ENCODE assay signal across 13 mouse cellular contexts in genomic region chr2:44474653-44475052, GRCm38 (mm10).
DNase-seq lines count a peak whose midpoint lies in the region; ATAC-seq and TF ChIP-seq lines count a peak whose summit lies in the region.
"Had no signal": no experiment of that assay in that cellular context is flagged by ENCODE, and none has a peak within 500 bp of the region (broad histone marks: within the 10 kb centered on the region; RNA-seq: fewer than 3 reads in every experiment).

No protein-coding gene starts in this region.

- H3K36me3 ChIP-seq in forebrain, embryonic 15.5 days = no peaks in the 10 kb centered on the region
- H3K36me3 ChIP-seq in midbrain, postnatal 0 days (ENCODE audit: insufficient read depth, low read length) = no peaks in the 10 kb centered on the region
- H3K36me3 ChIP-seq: G1E; lung, embryonic 15.5 days had no signal

- intact Hi-C loops in left cerebral cortex, postnatal 4 days (cut with DNase I) = loop anchor here (10.0 kb wide), 1 partner anchor 450 kb away; the partner anchor contains the start of gene Gtdc1

- H3K9me3 ChIP-seq in forebrain, embryonic 15.5 days = no peaks in the 10 kb centered on the region
- no peaks in the 10 kb centered on the region for H3K9me3 ChIP-seq in midbrain, postnatal 0 days (ENCODE audit: low read length)
- H3K9me3 ChIP-seq: G1E; lung, embryonic 15.5 days had no signal

- no peak overlapping the region for H3K4me2 ChIP-seq in forebrain, embryonic 15.5 days (replicated peaks)
- H3K4me2 ChIP-seq in midbrain, postnatal 0 days (ENCODE audit: low read depth, low read length, poor library complexity, severe bottlenecking) = no peak overlapping the region
- H3K4me2 ChIP-seq: lung, embryonic 15.5 days had no signal

- H3K9ac ChIP-seq in forebrain, embryonic 15.5 days (replicated peaks) = no peak overlapping the region
- H3K9ac ChIP-seq in midbrain, postnatal 0 days (replicated peaks; ENCODE audit: low read length, poor library complexity, severe bottlenecking) = no peak overlapping the region
- H3K9ac ChIP-seq: lung, embryonic 15.5 days had no signal

- peak; percentile 71 for ATAC-seq in forebrain, embryonic 15.5 days (replicated peaks)
- no peak for ATAC-seq in midbrain, postnatal 0 days (ENCODE audit: low FRiP score)

- H3K27ac ChIP-seq in forebrain, embryonic 15.5 days (replicated peaks) = no peak overlapping the region
- no peak overlapping the region for H3K27ac ChIP-seq in midbrain, postnatal 0 days (ENCODE audit: low read depth, low read length)
- H3K27ac ChIP-seq: lung, embryonic 15.5 days had no signal

- no peak overlapping the region for H3K4me3 ChIP-seq in forebrain, embryonic 15.5 days
- no peak overlapping the region for H3K4me3 ChIP-seq in midbrain, postnatal 0 days (ENCODE audit: low read depth, low read length)
- H3K4me3 ChIP-seq: lung, embryonic 15.5 days had no signal

- WGBS in forebrain, embryonic 15.5 days = 3% methylated on average over 3 of the region's 3 CpGs
- 7% methylated on average over 3 of the region's 3 CpGs for WGBS in midbrain, postnatal 0 days

- TF ChIP-seq CTCF in midbrain, postnatal 0 days (IDR thresholded peaks at IDR 0.05) = peak; percentile 20; the same call in 1 of the 2 replicates

- no peaks in the 10 kb centered on the region for H3K27me3 ChIP-seq in forebrain, embryonic 15.5 days
- H3K27me3 ChIP-seq in midbrain, postnatal 0 days (ENCODE audit: insufficient read depth, low read length) = no peaks in the 10 kb centered on the region
- H3K27me3 ChIP-seq: lung, embryonic 15.5 days had no signal

- peak; percentile 62 for DNase-seq in left cerebral cortex, postnatal 4 days
- no peak for DNase-seq in left cerebral cortex, adult 9 months (ENCODE audit: low spot score in 2 of 2)
- peak; percentile 35 for DNase-seq in R1 (ENCODE audit: low read depth, low spot score)
- DNase-seq in midbrain, postnatal 0 days (ENCODE audit: low spot score) = peak; percentile 30
- no peak for DNase-seq in lung, adult 18-20 months
- no peak for DNase-seq in adrenal gland, postnatal 36 days
- DNase-seq in ovary, postnatal 10 days (ENCODE audit: low spot score) = no peak
- DNase-seq: adrenal gland, adult 2 months; cerebellum, adult 11 months; heart, postnatal 14 days had no signal

- H3K4me1 ChIP-seq in forebrain, embryonic 15.5 days = peaks cover 4% of the 10 kb centered on the region; the same call in 1 of the 2 replicates
- H3K4me1 ChIP-seq in midbrain, postnatal 0 days (ENCODE audit: insufficient read depth, low read length) = no peaks in the 10 kb centered on the region
- H3K4me1 ChIP-seq: lung, embryonic 15.5 days had no signal

Comparison
In these comparisons a context has a peak if more than half of its experiments do, and no peak if none do; other contexts are left out.
1. DNase-seq: peak in left cerebral cortex, postnatal 4 days (single experiment), R1 (single experiment) and midbrain, postnatal 0 days (single experiment); none in left cerebral cortex, adult 9 months (0 of 2), lung, adult 18-20 months (0 of 2), adrenal gland, postnatal 36 days (0 of 2) and ovary, postnatal 10 days (single experiment).